Mouse (Mus musculus): ENCODE results near the gene Nuak2.

Gene Nuak2

DNA sequence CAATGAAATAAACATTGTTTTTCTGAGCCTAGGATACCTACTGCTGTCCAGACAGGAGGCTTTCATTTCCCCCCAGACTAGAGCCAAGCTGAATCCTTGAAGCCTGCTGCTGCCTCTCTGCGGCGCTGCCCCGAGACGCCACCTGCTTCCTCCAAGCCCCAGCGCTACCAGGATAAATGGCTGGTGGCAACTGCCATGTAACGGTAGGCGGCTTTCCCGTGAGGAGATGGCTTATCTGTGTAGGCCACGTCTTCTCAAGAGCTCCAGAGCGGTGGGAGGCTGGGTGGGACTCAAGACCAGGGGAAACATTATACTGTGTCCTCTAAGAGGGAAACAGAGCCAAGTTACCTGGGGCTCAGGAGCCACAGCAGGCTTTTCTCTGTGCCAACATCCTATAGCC, 66.0 kb downstream of the Nuak2 start:
- DNase-seq = no peak
